Mouse (Mus musculus) kidney, adult 2 months (tissue): ENCODE measurements at regions not wholly inside any gene's neighbourhood (a gene's known extent, or its start where the extent isn't known, plus 50 kb on each side); places are given as distances from the start of the nearest gene placed in this dataset.
"Not testable (repeated sequence)": the region's sequence is repeated elsewhere in the genome, so short reads cannot be mapped to it uniquely, and the experiment has no call there.

Source experiments
- DNase-seq: peaks from one replicate; pipeline ENCODE4 v3.0.0; 2021
- H3K27ac ChIP-seq: fragments of 200-500 bp; 2 replicates; pipeline ENCODE4 v1.5.1; 2012; ENCODE audit warnings: low read depth, low read length, control low read depth, inconsistent platforms; ENCODE audit not compliant: insufficient read depth
- H3K27me3 ChIP-seq: fragments of 200-500 bp; replicated peaks from 2 replicates; pipeline ENCODE4 v1.6.1; 2012; ENCODE audit warnings: mild to moderate bottlenecking, moderate library complexity, low read length, inconsistent platforms; ENCODE audit not compliant: control insufficient read depth, insufficient read depth
- H3K36me3 ChIP-seq: fragments of 200-500 bp; 2 replicates; pipeline ENCODE4 v1.6.1; 2012; ENCODE audit warnings: mild to moderate bottlenecking, moderate library complexity, low read length, inconsistent platforms; ENCODE audit not compliant: control insufficient read depth, insufficient read depth
- H3K4me1 ChIP-seq: fragments of 200-500 bp; 2 replicates; pipeline ENCODE4 v1.6.1; 2011; ENCODE audit warnings: low read length; ENCODE audit not compliant: control insufficient read depth, insufficient read depth
- H3K4me3 ChIP-seq: fragments of 200-500 bp; 2 replicates; pipeline ENCODE4 v1.5.1; 2011; ENCODE audit warnings: mild to moderate bottlenecking, low read depth, low read length, control low read depth; ENCODE audit not compliant: insufficient read depth
- CTCF ChIP-seq: fragments of 200-500 bp; conservative IDR thresholded peaks from 2 replicates; pipeline ENCODE4 v1.5.1; 2011; ENCODE audit warnings: low read depth, mild to moderate bottlenecking, control low read depth, low read length, moderate library complexity, mixed read lengths; ENCODE audit not compliant: insufficient read depth, insufficient read length
- POLR2A ChIP-seq: fragments of 200-500 bp; IDR thresholded peaks from one replicate; pipeline ENCODE4 v1.6.1; 2011; ENCODE audit warnings: low read depth, low read length, control low read depth
- WGBS: fragments of 180-500 bp; shearing (Covaris S2); methylation state at CpG from one replicate; pipeline ENCODE4 v1.1.7; 2018; 5-methylcytosine and 5-hydroxymethylcytosine counted together

- no peaks in the 10 kb centered on the region for H3K36me3 ChIP-seq
- no peak overlapping the region for H3K4me3 ChIP-seq
- no peak overlapping the region for H3K27ac ChIP-seq
- H3K27me3 ChIP-seq, result no peaks in the 10 kb centered on the region
- DNase-seq, result no peak
- no peaks in the 10 kb centered on the region for H3K4me1 ChIP-seq
- WGBS, result 81% methylated on average over 3 of the region's 3 CpGs
- TF ChIP-seq CTCF (no peak), POLR2A (no peak)
These were observed 334.3 kb downstream of the Tdrd3 start for GRCm38 (mm10) chr14:87750665-87751170.

GRCm38 (mm10) chr14:87754744-87755143 lies 338.3 kb downstream of the Tdrd3 start:
- TF ChIP-seq POLR2A (no peak), CTCF (no peak)
- WGBS, result 54% methylated on average over 4 of the region's 4 CpGs
- no peaks in the 10 kb centered on the region for H3K36me3 ChIP-seq
- no peak for DNase-seq
- H3K27me3 ChIP-seq, result no peaks in the 10 kb centered on the region
- no peak overlapping the region for H3K4me3 ChIP-seq
- H3K4me1 ChIP-seq, result no peaks in the 10 kb centered on the region
- no peak overlapping the region for H3K27ac ChIP-seq

GRCm38 (mm10) chr14:87775332-87775890 lies 359.0 kb downstream of the Tdrd3 start:
- no peaks in the 10 kb centered on the region for H3K27me3 ChIP-seq
- H3K4me3 ChIP-seq, result no peak overlapping the region
- 0 out of 2 replicates have a peak, but pooled peaks cover 2% of the 10 kb centered on the region for H3K4me1 ChIP-seq
- no peak for DNase-seq
- no peaks in the 10 kb centered on the region for H3K36me3 ChIP-seq
- no peak overlapping the region for H3K27ac ChIP-seq
- TF ChIP-seq CTCF (no peak), POLR2A (no peak)

- Histone ChIP-seq H3K4me1 (no peaks in the 10 kb centered on the region), H3K27ac (no peak overlapping the region), H3K4me3 (no peak overlapping the region), H3K27me3 (no peaks in the 10 kb centered on the region), H3K36me3 (no peaks in the 10 kb centered on the region)
- no peak for TF ChIP-seq POLR2A
- no peak for TF ChIP-seq CTCF
- no peak for DNase-seq
- 67% methylated on average over 1 of the region's 1 CpGs for WGBS
These were observed 383.4 kb downstream of the Tdrd3 start for GRCm38 (mm10) chr14:87799803-87800202.

GRCm38 (mm10) chr14:87809664-87810063 lies 393.2 kb downstream of the Tdrd3 start:
- H3K27me3 ChIP-seq, H3K27ac ChIP-seq, H3K4me3 ChIP-seq, H3K36me3 ChIP-seq, H3K4me1 ChIP-seq: not testable (repeated sequence)
- peak; percentile 4 for DNase-seq
- 91% methylated on average over 15 of the region's 15 CpGs for WGBS

- Histone ChIP-seq H3K27ac (no peak overlapping the region), H3K4me3 (no peak overlapping the region), H3K4me1 (no peaks in the 10 kb centered on the region), H3K36me3 (no peaks in the 10 kb centered on the region), H3K27me3 (no peaks in the 10 kb centered on the region)
- no peak for TF ChIP-seq CTCF
- no peak for TF ChIP-seq POLR2A
- WGBS, result 81% methylated on average over 2 of the region's 2 CpGs
- no peak for DNase-seq
These were observed 427.7 kb downstream of the Tdrd3 start for GRCm38 (mm10) chr14:87844120-87844519.

GRCm38 (mm10) chr14:87861486-87861885 lies 445.0 kb downstream of the Tdrd3 start:
- no peak for TF ChIP-seq POLR2A
- TF ChIP-seq CTCF, result no peak
- WGBS, result 81% methylated on average over 3 of the region's 3 CpGs

More at GRCm38 (mm10) chr14:87861486-87861885, 445.0 kb downstream of the Tdrd3 start:
- H3K4me3 ChIP-seq, result no peak overlapping the region
- H3K27me3 ChIP-seq, result no peaks in the 10 kb centered on the region
- no peak for DNase-seq
- H3K27ac ChIP-seq, result no peak overlapping the region
- H3K36me3 ChIP-seq, result no peaks in the 10 kb centered on the region
- no peaks in the 10 kb centered on the region for H3K4me1 ChIP-seq
